Mouse (Mus musculus) midbrain, postnatal 0 days (tissue): ENCODE data around the gene Ankrd13b. TPM values are rescaled to one million over a fixed set of nuclear protein-coding genes. Genes with fewer than 3 reads are reported as not detected.

Experiments used
- ATAC-seq: fragments of 200-750 bp; cut with Nextera tagmentation; 2 replicates; pipeline ENCODE4 v1.8.0; 2017; ENCODE audit warnings: moderate number of reproducible peaks, mild to moderate bottlenecking, moderate TSS enrichment, moderate library complexity; ENCODE audit not compliant: low FRiP score
- DNase-seq: peaks from one replicate; pipeline ENCODE4 v3.0.0-alpha.2; 2015; ENCODE audit warnings: low spot score
- H3K27ac ChIP-seq: fragments of 300-500 bp; sonication (generic); 2 replicates; pipeline ENCODE4 v1.5.1; 2014; ENCODE audit warnings: low read depth, mild to moderate bottlenecking, low read length, mixed read lengths
- H3K27me3 ChIP-seq: fragments of 300-500 bp; sonication (generic); 2 replicates; pipeline ENCODE4 v1.6.1; 2014; ENCODE audit warnings: low read length, control low read depth, mixed read lengths; ENCODE audit not compliant: insufficient read depth
- H3K36me3 ChIP-seq: fragments of 300-500 bp; sonication (generic); 2 replicates; pipeline ENCODE4 v1.6.1; 2014; ENCODE audit warnings: low read length, control low read depth, mixed read lengths; ENCODE audit not compliant: insufficient read depth
- H3K4me1 ChIP-seq: fragments of 300-500 bp; sonication (generic); 2 replicates; pipeline ENCODE4 v1.6.1; 2014; ENCODE audit warnings: mild to moderate bottlenecking, control low read depth, antibody characterized with exemption, low read length, mixed read lengths; ENCODE audit not compliant: insufficient read depth
- H3K4me2 ChIP-seq: fragments of 300-500 bp; sonication (generic); 2 replicates; pipeline ENCODE4 v1.6.1; 2014; ENCODE audit warnings: low read depth, mild to moderate bottlenecking, low read length, mixed read lengths; ENCODE audit not compliant: poor library complexity, severe bottlenecking
- H3K4me3 ChIP-seq: fragments of 300-500 bp; sonication (generic); 2 replicates; pipeline ENCODE4 v1.5.1; 2014; ENCODE audit warnings: low read depth, mild to moderate bottlenecking, low read length, moderate library complexity
- H3K9ac ChIP-seq: fragments of 300-500 bp; sonication (generic); replicated peaks from 2 replicates; pipeline ENCODE4 v1.6.1; 2014; ENCODE audit warnings: mild to moderate bottlenecking, low read length, moderate library complexity, mixed read lengths; ENCODE audit not compliant: poor library complexity, severe bottlenecking
- H3K9me3 ChIP-seq: fragments of 300-500 bp; sonication (generic); 2 replicates; pipeline ENCODE4 v1.6.1; 2016; ENCODE audit warnings: low read length, control low read depth
- CTCF ChIP-seq: IDR thresholded peaks from 2 replicates; pipeline ENCODE4 v1.5.1; 2016; ENCODE audit warnings: antibody characterized with exemption, mild to moderate bottlenecking
- WGBS: fragments of 180-500 bp; shearing (Covaris S2); extraction: QIAGEN DNeasy Blood & Tissue Kit; methylation state at CpG from one replicate; pipeline ENCODE4 v1.1.7; 2014; 5-methylcytosine and 5-hydroxymethylcytosine counted together
- polyA plus RNA-seq: library from polyadenylated mRNA; unstranded; fragments of >200 nt; fragmentation: Nextera tagmentation; extraction: Ambion mirVana; gene quantifications from 2 replicates; pipeline ENCODE4 v1.2.1, GENCODE M21; 2015
- total RNA-seq: library from RNA; depleted of rRNA; stranded (reverse); fragments of >200 nt; gene quantifications from 2 replicates; pipeline ENCODE4 v1.2.3, GENCODE M21; 2014

The Ankrd13b gene
- total and polyA plus RNA-seq, 2 experiments from 2014 or later = 43.6 to 75.5 TPM

GRCm38 (mm10) chr11:77515637-77516552 is 26.4 kb upstream of the Ankrd13b start, which contains the start of gene Trp53i13:
Trp53i13 (minus strand) TSS chr11:77515980.
- Histone ChIP-seq H3K9me3 (no peaks in the 10 kb centered on the region), H3K4me1 (peaks cover 12% of the 10 kb centered on the region), H3K27ac (no peak within 1 kb of the TSS), H3K9ac (peak within 1 kb of the TSS; percentile 42), H3K4me2 (peak within 1 kb of the TSS; percentile 86), H3K36me3 (no peaks in the 10 kb centered on the region), H3K27me3 (peaks cover 13% of the 10 kb centered on the region; the same call in 1 of the 2 replicates), H3K4me3 (peak within 1 kb of the TSS; percentile 46)
- WGBS = 9% methylated on average over 39 of the region's 39 CpGs
- peak; percentile 17; the same call in 1 of the 2 replicates for TF ChIP-seq CTCF
- DNase-seq = no peak
- ATAC-seq = no peak

GRCm38 (mm10) chr11:77514832-77515636 is 25.6 kb upstream of the Ankrd13b start, which contains the start of gene Abhd15:
Abhd15 (plus strand) TSS chr11:77515121.
- H3K27me3 ChIP-seq = peaks cover 13% of the 10 kb centered on the region; the same call in 1 of the 2 replicates

GRCm38 (mm10) chr11:77514281-77514831 is 24.9 kb upstream of the Ankrd13b start:
- Histone ChIP-seq H3K36me3 (no peaks in the 10 kb centered on the region), H3K4me1 (peaks cover 12% of the 10 kb centered on the region), H3K9ac (no peak overlapping the region), H3K9me3 (no peaks in the 10 kb centered on the region), H3K4me3 (peak overlapping the region; percentile 46), H3K4me2 (peak overlapping the region; percentile 86), H3K27ac (no peak overlapping the region), H3K27me3 (peaks cover 13% of the 10 kb centered on the region; the same call in 1 of the 2 replicates)
- no peak for TF ChIP-seq CTCF
- DNase-seq (no peak), ATAC-seq (no peak)
- WGBS = 9% methylated on average over 19 of the region's 19 CpGs

More at GRCm38 (mm10) chr11:77514832-77515636, 25.6 kb upstream of the Ankrd13b start, which contains the start of gene Abhd15:
- ATAC-seq (peak; percentile 61), DNase-seq (peak; percentile 75)
- peak; percentile 27; the same call in 1 of the 2 replicates for TF ChIP-seq CTCF
- H3K4me1 ChIP-seq = peaks cover 12% of the 10 kb centered on the region
- no peak within 1 kb of the TSS for H3K27ac ChIP-seq
- H3K9ac ChIP-seq = peak within 1 kb of the TSS; percentile 42
- H3K9me3 ChIP-seq = no peaks in the 10 kb centered on the region
- H3K4me2 ChIP-seq = peak within 1 kb of the TSS; percentile 86
- H3K4me3 ChIP-seq = peak within 1 kb of the TSS; percentile 46
- WGBS = under 1% methylated on average over 62 of the region's 72 CpGs
- H3K36me3 ChIP-seq = no peaks in the 10 kb centered on the region

DNA sequence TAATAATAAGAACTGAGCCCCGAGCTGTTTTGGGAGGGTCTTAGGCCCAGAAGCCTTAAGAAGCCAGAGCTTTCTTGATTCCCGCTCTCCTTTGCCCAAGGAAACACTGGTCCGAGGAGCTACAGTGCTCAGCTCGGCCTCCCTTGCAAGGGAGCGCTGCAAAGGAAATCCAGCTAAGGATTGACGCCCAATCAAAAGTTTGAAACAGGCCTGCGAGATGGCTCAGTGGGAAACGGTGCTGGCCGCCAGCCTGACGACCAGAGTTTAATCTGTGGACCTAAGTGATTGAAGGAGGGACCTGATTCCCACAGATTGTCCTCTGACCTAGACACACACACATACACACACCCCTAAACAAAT is 24.3 kb upstream of the Ankrd13b start:
- TF ChIP-seq CTCF = no peak
- H3K27me3 ChIP-seq = peaks cover 13% of the 10 kb centered on the region; the same call in 1 of the 2 replicates
- H3K9me3 ChIP-seq = no peaks in the 10 kb centered on the region
- H3K27ac ChIP-seq = no peak overlapping the region
- no peak for ATAC-seq
- H3K4me1 ChIP-seq = peaks cover 12% of the 10 kb centered on the region
- peak overlapping the region; percentile 97 for H3K4me2 ChIP-seq
- no peak for DNase-seq
- no peak overlapping the region for H3K9ac ChIP-seq
- WGBS = 13% methylated on average over 10 of the region's 10 CpGs
- peak overlapping the region; percentile 57 for H3K4me3 ChIP-seq
- no peaks in the 10 kb centered on the region for H3K36me3 ChIP-seq

- Histone ChIP-seq H3K4me2 (peak overlapping the region; percentile 97), H3K9me3 (no peaks in the 10 kb centered on the region), H3K9ac (peak overlapping the region; percentile 51), H3K4me1 (peaks cover 15% of the 10 kb centered on the region), H3K27ac (no peak overlapping the region), H3K36me3 (no peaks in the 10 kb centered on the region), H3K4me3 (peak overlapping the region; percentile 57), H3K27me3 (peaks cover 13% of the 10 kb centered on the region; the same call in 1 of the 2 replicates)
- DNase-seq = peak; percentile 83
- under 1% methylated on average over 76 of the region's 84 CpGs for WGBS
- ATAC-seq = no peak
- TF ChIP-seq CTCF = 0 out of 2 replicates have a peak, but pooled peaks have one; percentile 1
Measured at GRCm38 (mm10) chr11:77512891-77513810, 23.7 kb upstream of the Ankrd13b start.
